Mouse (Mus musculus) forebrain, embryonic 14.5 days (tissue): ENCODE results near the gene Zc3h15. TPM values are rescaled to one million over a fixed set of nuclear protein-coding genes. Genes with fewer than 3 reads are reported as not detected.

Source experiments
- ATAC-seq: fragments of 200-750 bp; cut with Nextera tagmentation; 2 replicates; pipeline ENCODE4 v1.8.0; 2017; ENCODE audit warnings: mild to moderate bottlenecking, moderate library complexity
- DNase-seq: peaks from one replicate; pipeline ENCODE4 v3.0.0-alpha.2; 2015; ENCODE audit warnings: low spot score
- H3K27ac ChIP-seq: fragments of 300-500 bp; sonication (generic); 2 replicates; pipeline ENCODE4 v1.5.1; 2014; ENCODE audit warnings: low read depth, mild to moderate bottlenecking, control low read depth, low read length, moderate library complexity
- H3K27me3 ChIP-seq: fragments of 300-500 bp; sonication (generic); replicated peaks from 2 replicates; pipeline ENCODE4 v1.6.1; 2014; ENCODE audit warnings: low read length, control low read depth, mixed read lengths; ENCODE audit not compliant: control insufficient read depth, insufficient read depth
- H3K36me3 ChIP-seq: fragments of 300-500 bp; sonication (generic); 2 replicates; pipeline ENCODE4 v1.6.1; 2014; ENCODE audit warnings: low read length, control low read depth; ENCODE audit not compliant: control insufficient read depth, insufficient read depth
- H3K4me1 ChIP-seq: fragments of 300-500 bp; sonication (generic); 2 replicates; pipeline ENCODE4 v1.6.1; 2014; ENCODE audit warnings: antibody characterized with exemption, low read length, control low read depth; ENCODE audit not compliant: control insufficient read depth, insufficient read depth
- H3K4me2 ChIP-seq: fragments of 300-500 bp; sonication (generic); 2 replicates; pipeline ENCODE4 v1.6.1; 2014; ENCODE audit warnings: mild to moderate bottlenecking, control low read depth, low read length
- H3K4me3 ChIP-seq: fragments of 300-500 bp; sonication (generic); 2 replicates; pipeline ENCODE4 v1.5.1; 2014; ENCODE audit warnings: low read depth, low read length, control low read depth
- H3K9ac ChIP-seq: fragments of 300-500 bp; sonication (generic); 2 replicates; pipeline ENCODE4 v1.6.1; 2014; ENCODE audit warnings: mild to moderate bottlenecking, low read length, control low read depth, moderate library complexity
- H3K9me3 ChIP-seq: fragments of 300-500 bp; sonication (generic); replicated peaks from 2 replicates; pipeline ENCODE4 v1.6.1; 2016; ENCODE audit warnings: low read length, control low read depth, mixed read lengths; ENCODE audit not compliant: control insufficient read depth
- WGBS: fragments of 180-500 bp; shearing (Covaris S2); extraction: QIAGEN DNeasy Blood & Tissue Kit; methylation state at CpG from one replicate; pipeline ENCODE4 v1.1.7; 2014; 5-methylcytosine and 5-hydroxymethylcytosine counted together
- polyA plus RNA-seq: library from polyadenylated mRNA; unstranded; fragments of >200 nt; fragmentation: Nextera tagmentation; extraction: Ambion mirVana; gene quantifications from 2 replicates; pipeline ENCODE4 v1.2.1, GENCODE M21; 2014

Gene Zc3h15
- polyA plus RNA-seq, 1 experiment from 2014 or later: 132 TPM

- Histone ChIP-seq H3K36me3 (no peaks in the 10 kb centered on the region), H3K27ac (no peak overlapping the region), H3K27me3 (no peaks in the 10 kb centered on the region), H3K4me3 (no peak overlapping the region), H3K9ac (no peak overlapping the region), H3K4me2 (no peak overlapping the region), H3K9me3 (no peaks in the 10 kb centered on the region), H3K4me1 (no peaks in the 10 kb centered on the region)
- 87% methylated on average over 8 of the region's 8 CpGs for WGBS
- no peak for ATAC-seq
- DNase-seq: no peak
These were observed 37.1 kb downstream of the Zc3h15 start for GRCm38 (mm10) chr2:83681332-83681731.

- Histone ChIP-seq H3K4me1 (no peaks in the 10 kb centered on the region), H3K27ac (no peak overlapping the region), H3K9ac (no peak overlapping the region), H3K4me3 (no peak overlapping the region), H3K9me3 (no peaks in the 10 kb centered on the region), H3K27me3 (no peaks in the 10 kb centered on the region), H3K4me2 (no peak overlapping the region), H3K36me3 (no peaks in the 10 kb centered on the region)
- no peak for DNase-seq
- ATAC-seq: no peak
- WGBS: 73% methylated on average over 6 of the region's 6 CpGs
These were observed 37.5 kb downstream of the Zc3h15 start for GRCm38 (mm10) chr2:83681785-83682184.

GRCm38 (mm10) chr2:83682282-83682681 lies 38.0 kb downstream of the Zc3h15 start:
- no peak overlapping the region for H3K9ac ChIP-seq
- 92% methylated on average over 8 of the region's 8 CpGs for WGBS
- no peak overlapping the region for H3K4me2 ChIP-seq
- H3K4me1 ChIP-seq: no peaks in the 10 kb centered on the region
- H3K9me3 ChIP-seq: no peaks in the 10 kb centered on the region
- no peak overlapping the region for H3K27ac ChIP-seq
- no peak for ATAC-seq
- no peak for DNase-seq
- H3K36me3 ChIP-seq: no peaks in the 10 kb centered on the region
- H3K27me3 ChIP-seq: no peaks in the 10 kb centered on the region
- no peak overlapping the region for H3K4me3 ChIP-seq

- DNase-seq (no peak), ATAC-seq (no peak)
- Histone ChIP-seq H3K9me3 (no peaks in the 10 kb centered on the region), H3K9ac (no peak overlapping the region), H3K4me3 (no peak overlapping the region), H3K36me3 (no peaks in the 10 kb centered on the region), H3K27ac (no peak overlapping the region), H3K27me3 (no peaks in the 10 kb centered on the region), H3K4me2 (no peak overlapping the region), H3K4me1 (no peaks in the 10 kb centered on the region)
- 91% methylated on average over 9 of the region's 9 CpGs for WGBS
These were observed 39.7 kb downstream of the Zc3h15 start for GRCm38 (mm10) chr2:83683731-83684519.

- ATAC-seq (no peak), DNase-seq (no peak)
- Histone ChIP-seq H3K36me3 (no peaks in the 10 kb centered on the region), H3K4me3 (no peak overlapping the region), H3K4me2 (no peak overlapping the region), H3K27ac (no peak overlapping the region), H3K4me1 (no peaks in the 10 kb centered on the region), H3K27me3 (no peaks in the 10 kb centered on the region), H3K9me3 (no peaks in the 10 kb centered on the region), H3K9ac (no peak overlapping the region)
- WGBS: 89% methylated on average over 8 of the region's 8 CpGs
These were observed 40.5 kb downstream of the Zc3h15 start for GRCm38 (mm10) chr2:83684691-83685090.

- no peak for DNase-seq
- WGBS: 86% methylated on average over 2 of the region's 2 CpGs
These were observed 46.1 kb downstream of the Zc3h15 start for GRCm38 (mm10) chr2:83690372-83690771.

GRCm38 (mm10) chr2:83692651-83693545 lies 48.7 kb downstream of the Zc3h15 start:
- Histone ChIP-seq H3K36me3 (no peaks in the 10 kb centered on the region), H3K27ac (no peak overlapping the region), H3K27me3 (no peaks in the 10 kb centered on the region), H3K4me1 (0 out of 2 replicates have a peak, but pooled peaks cover 2% of the 10 kb centered on the region), H3K9ac (no peak overlapping the region), H3K9me3 (no peaks in the 10 kb centered on the region), H3K4me2 (no peak overlapping the region), H3K4me3 (no peak overlapping the region)
- DNase-seq (peak; percentile 13), ATAC-seq (no peak)
- WGBS: 11% methylated on average over 10 of the region's 10 CpGs

More at GRCm38 (mm10) chr2:83690372-83690771, 46.1 kb downstream of the Zc3h15 start:
- Histone ChIP-seq H3K9me3 (no peaks in the 10 kb centered on the region), H3K36me3 (no peaks in the 10 kb centered on the region), H3K4me1 (0 out of 2 replicates have a peak, but pooled peaks cover 2% of the 10 kb centered on the region), H3K27me3 (no peaks in the 10 kb centered on the region), H3K4me2 (no peak overlapping the region), H3K9ac (no peak overlapping the region), H3K27ac (no peak overlapping the region), H3K4me3 (no peak overlapping the region)
- no peak for ATAC-seq

GRCm38 (mm10) chr2:83694061-83694460 lies 49.8 kb downstream of the Zc3h15 start:
- Histone ChIP-seq H3K4me3 (no peak overlapping the region), H3K4me1 (0 out of 2 replicates have a peak, but pooled peaks cover 2% of the 10 kb centered on the region)
- ATAC-seq: no peak

More at GRCm38 (mm10) chr2:83694061-83694460, 49.8 kb downstream of the Zc3h15 start:
- Histone ChIP-seq H3K4me2 (no peak overlapping the region), H3K9me3 (no peaks in the 10 kb centered on the region), H3K9ac (no peak overlapping the region), H3K36me3 (no peaks in the 10 kb centered on the region), H3K27ac (no peak overlapping the region), H3K27me3 (no peaks in the 10 kb centered on the region)
- DNase-seq: no peak
- WGBS: 83% methylated on average over 7 of the region's 7 CpGs
